Mouse (Mus musculus): ENCODE results near the gene 3830403N18Rik. TPM values are rescaled to one million over a fixed set of nuclear protein-coding genes. Genes with fewer than 3 reads are reported as not detected.
"Not testable (repeated sequence)": the region's sequence is repeated elsewhere in the genome, so short reads cannot be mapped to it uniquely, and the experiment has no call there.

The 3830403N18Rik gene
- polyA plus RNA-seq (2012; rRNA removed): 0.13 and 0.23 TPM in 2 replicates

GRCm38 (mm10) chrX:56136336-56136909 lies at the start of gene 3830403N18Rik:
Gene 3830403N18Rik, plus strand, starts transcription at chrX:56136572.
- not testable (repeated sequence) for DNase-seq (ENCODE audit: low read depth)

- DNase-seq (ENCODE audit: low read depth): peak; percentile 42
- no peak for TF ChIP-seq POLR2A (IDR thresholded peaks at IDR 0.05; ENCODE audit: borderline replicate concordance, extremely low read depth, insufficient read depth, insufficient read length, poor library complexity, severe bottlenecking)
- TF ChIP-seq CTCF (IDR thresholded peaks at IDR 0.05; ENCODE audit: borderline replicate concordance, extremely low read depth, insufficient read depth, insufficient read length): no peak
Observed at GRCm38 (mm10) chrX:56151396-56151795, 15.0 kb downstream of the 3830403N18Rik start.

- DNase-seq (ENCODE audit: low read depth): not testable (repeated sequence)
Observed at GRCm38 (mm10) chrX:56186449-56186848, 50.1 kb downstream of the 3830403N18Rik start.

Other genes starting within 250 kb of the 3830403N18Rik start
- not detected in 2 replicates for gene Gm773, start 76.3 kb downstream of the 3830403N18Rik start, polyA plus RNA-seq (2012; rRNA removed)
- gene Zfp449, start 209.8 kb downstream of the 3830403N18Rik start, polyA plus RNA-seq (2012; rRNA removed): 3.3 and 4.1 TPM in 2 replicates
- 14.7 and 20.3 TPM in 2 replicates for gene Smim10l2a, start 238.0 kb downstream of the 3830403N18Rik start, polyA plus RNA-seq (2012; rRNA removed)

All from brain, embryonic 14.5 days (tissue).